Mouse (Mus musculus) left cerebral cortex, postnatal 14 days (tissue): ENCODE data around the gene Clcn7. TPM values are rescaled to one million over a fixed set of nuclear protein-coding genes. Genes with fewer than 3 reads are reported as not detected.
A peak's percentile ranks its signal among the peaks of the same experiment; 100 is the strongest.
"Not testable (repeated sequence)": the region's sequence is repeated elsewhere in the genome, so short reads cannot be mapped to it uniquely, and the experiment has no call there.

ENCODE experiments used
- DNase-seq, 2 experiments: peaks; one replicate each; pipeline ENCODE4 v3.0.0; 2021 to 2022; ENCODE audit warnings: low spot score in 2 of 2, mixed read lengths in 1 of 2
- intact Hi-C: fragments of 180-260 bp; cut with DNase I; formaldehyde crosslinking; loops from one replicate; pipeline ENCODE4 v1.15.1; 2025
- total RNA-seq, 2 experiments: library from RNA; stranded (reverse); gene quantifications; 2 replicates each; pipeline ENCODE4 v1.2.3; 2021

Gene Clcn7
- total RNA-seq, 2 experiments from 2014 or later = 49.7 to 52.2 TPM

DNA sequence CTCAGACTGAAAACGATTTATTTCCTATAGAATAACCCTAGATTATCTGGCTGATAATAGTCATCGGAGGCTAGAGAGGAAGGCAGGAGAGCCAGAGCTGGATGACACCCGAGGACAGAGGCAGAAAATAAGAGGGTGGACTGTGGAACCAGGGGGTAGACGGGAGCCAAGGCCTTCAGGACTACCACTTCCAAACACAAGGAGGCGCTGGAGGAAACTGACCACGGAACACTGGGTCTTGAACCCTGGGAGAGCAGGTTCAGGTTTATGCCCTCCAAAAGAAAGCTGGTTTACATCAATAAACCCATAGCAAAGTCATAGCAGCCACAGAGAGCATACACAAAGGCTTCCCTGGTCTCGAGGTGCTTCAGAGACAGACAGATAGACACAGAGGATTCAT is 9.2 kb upstream of the Clcn7 start:
- intact Hi-C loops = no loop called here
- no peak for DNase-seq

DNA sequence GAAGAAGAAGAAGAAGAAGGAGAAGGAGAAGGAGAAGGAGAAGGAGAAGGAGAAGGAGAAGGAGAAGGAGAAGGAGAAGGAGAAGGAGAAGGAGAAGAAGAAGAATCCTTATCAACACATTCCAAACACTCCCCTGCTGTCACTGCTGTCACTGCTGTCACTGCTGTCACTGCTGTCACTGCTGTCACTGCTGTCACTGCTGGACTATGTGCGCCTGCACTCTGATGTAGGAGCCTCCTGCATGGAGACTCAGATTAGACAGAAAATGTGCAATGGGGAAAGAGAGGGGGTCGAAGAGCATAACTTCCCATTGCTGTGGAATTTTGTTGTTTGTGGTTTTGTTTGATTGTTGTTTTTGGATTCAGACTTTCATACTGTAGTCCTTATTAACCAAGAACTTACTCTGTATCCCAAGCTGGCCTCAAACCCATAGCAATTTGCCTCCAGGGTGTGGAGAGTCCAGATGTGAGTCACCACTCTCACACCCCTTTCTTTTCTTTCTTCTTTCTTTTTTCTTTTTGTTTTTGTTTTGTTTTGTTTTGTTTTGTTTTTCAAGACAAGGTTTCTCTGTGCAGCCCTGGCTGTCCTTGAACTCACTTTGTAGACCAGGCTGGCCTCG is 7.6 kb upstream of the Clcn7 start:
- DNase-seq, intact Hi-C loops: not testable (repeated sequence)

DNA sequence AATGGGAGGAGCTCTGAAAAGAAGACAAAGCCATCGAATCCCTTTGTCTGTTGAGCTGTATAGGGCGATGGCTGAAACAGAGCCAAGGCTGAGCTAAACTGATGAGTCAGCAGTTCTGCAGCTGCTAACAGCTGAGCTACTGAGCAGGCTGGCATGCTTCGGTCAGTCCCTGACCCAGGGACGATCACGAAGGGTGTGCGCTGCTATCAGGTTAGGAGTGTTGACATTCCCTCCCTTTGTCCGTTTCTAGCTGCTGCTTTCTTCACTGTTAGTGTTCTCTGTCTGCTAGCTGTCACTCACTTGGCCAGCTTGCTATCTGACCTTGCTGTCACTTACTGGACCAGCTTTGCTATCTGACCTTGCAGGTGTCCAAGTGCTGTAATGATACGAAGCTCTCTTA is 6.1 kb upstream of the Clcn7 start:
- intact Hi-C loops = no loop called here
- DNase-seq = no peak

DNA sequence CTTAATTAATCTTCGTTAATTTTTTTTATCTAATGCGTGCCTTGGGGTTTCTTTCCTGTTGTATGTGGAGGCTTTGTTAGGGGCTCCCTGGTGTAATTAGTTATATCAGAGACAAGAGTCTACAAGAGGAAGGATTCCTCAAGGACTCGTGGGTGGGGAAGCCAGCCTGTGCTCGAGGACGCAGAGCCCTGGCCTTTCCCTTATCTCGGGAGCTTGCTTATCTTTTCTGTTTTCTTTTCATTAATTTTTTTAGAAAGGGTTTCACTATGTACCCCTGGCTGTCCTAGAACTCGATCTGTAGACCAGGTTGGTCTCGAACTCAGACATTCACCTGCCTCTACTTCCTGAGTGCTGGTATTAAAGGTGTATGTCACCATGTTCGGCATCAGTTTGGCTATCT is 5.5 kb upstream of the Clcn7 start:
- intact Hi-C loops = no loop called here
- no peak for DNase-seq

DNA sequence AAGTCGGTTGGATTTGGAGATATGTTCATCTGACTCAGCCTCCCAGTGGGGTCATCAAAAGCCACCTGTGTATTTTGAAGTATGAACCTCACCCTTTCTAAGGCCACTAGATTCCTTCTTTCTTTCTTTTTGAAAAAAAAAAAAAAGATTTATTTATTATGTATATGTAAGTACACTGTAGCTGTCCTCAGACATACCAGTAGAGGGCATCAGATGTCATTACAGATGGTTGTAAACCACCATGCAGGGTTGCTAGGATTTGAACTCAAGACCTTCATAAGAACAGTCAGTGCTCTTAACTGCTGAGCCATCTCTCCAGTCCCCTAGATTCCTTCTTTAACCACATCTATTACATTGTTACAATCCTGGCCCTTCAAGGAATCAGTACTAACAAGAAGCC is 3.1 kb upstream of the Clcn7 start:
- DNase-seq = no peak
- intact Hi-C loops = no loop called here

DNA sequence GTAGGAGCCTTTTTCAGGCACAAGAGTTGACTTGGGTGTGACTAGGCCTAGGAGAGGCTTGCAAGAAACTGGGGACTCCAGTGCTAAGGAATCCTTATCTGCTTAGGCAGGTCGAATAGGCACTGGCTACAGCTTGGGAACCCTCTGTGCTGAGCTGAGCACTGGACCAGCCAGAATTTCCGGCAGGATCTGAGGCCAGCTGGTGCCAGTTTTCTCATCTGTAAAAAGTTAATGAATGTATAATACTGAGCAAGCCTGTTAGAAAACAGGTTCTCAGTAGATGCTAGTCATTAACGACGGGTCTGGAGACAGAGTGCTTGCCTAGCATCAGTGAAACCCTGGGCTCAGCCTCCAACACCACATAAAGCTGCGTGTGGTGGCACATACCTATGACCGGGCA is 2.4 kb downstream of the Clcn7 start:
- intact Hi-C loops = no loop called here
- no peak for DNase-seq

DNA sequence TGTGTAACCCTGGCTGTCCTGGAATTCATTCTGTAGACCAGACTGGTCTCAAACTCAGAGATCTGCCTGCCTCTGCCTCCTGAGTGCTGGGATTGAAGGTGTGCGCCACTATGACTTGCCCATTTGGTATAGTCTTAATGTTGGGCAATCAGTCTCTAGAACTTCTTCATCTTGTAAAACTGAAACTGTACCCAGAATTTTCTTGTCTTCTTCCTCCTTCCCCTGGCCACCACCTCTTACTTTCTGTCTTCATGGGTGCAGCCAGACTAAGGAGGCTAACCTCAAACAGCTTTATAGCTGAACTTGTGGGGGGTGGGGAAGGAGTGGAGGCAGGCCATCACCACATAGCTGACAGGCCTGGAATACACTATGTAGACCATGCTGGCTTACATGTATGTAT is 5.6 kb downstream of the Clcn7 start:
- DNase-seq = no peak
- intact Hi-C loops = no loop called here

DNA sequence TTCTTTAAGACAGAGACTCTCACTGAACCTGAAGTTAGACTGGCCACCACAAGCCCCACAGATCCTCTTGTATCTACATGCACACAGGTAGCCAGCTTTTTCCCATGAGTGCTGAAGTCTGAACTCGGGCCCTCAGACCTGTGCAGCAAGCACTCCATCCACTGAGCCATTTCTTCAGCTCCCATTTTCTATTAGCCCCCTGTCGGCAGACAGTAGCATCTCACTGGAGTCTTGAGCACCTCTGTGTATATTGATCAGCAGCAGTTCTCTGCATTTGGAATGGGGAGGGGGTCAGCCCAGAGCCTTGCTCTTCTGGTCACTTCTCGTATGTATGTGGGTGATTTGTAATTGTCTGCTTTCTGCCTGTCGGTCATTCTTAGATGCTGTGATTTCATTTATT is 6.8 kb downstream of the Clcn7 start:
- DNase-seq = no peak
- intact Hi-C loops = no loop called here

DNA sequence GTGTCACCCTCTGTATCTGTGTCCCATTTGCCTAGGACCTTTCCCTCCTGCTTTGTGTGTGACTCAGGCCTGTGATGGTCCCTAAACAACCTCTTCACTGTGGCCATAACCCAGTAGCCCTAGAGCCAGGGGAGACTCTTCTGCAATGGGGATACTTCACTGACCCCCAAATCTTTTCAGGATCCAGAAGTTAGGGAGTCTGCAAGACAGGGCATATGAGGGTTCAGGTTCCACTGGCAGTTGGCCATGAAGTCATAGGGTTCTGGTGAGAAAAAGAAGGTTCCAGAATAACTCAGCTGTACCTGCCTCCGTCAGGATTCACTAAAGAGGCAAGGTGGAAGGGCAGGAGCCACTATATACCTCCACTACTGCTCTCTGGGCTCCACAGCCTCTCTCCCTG is 29.0 kb downstream of the Clcn7 start, which contains the start of gene Ccdc154:
TSS of gene Ccdc154 (plus strand) at position 301 of the 400 bp plus-strand sequence.
- intact Hi-C loops = no loop called here

DNA sequence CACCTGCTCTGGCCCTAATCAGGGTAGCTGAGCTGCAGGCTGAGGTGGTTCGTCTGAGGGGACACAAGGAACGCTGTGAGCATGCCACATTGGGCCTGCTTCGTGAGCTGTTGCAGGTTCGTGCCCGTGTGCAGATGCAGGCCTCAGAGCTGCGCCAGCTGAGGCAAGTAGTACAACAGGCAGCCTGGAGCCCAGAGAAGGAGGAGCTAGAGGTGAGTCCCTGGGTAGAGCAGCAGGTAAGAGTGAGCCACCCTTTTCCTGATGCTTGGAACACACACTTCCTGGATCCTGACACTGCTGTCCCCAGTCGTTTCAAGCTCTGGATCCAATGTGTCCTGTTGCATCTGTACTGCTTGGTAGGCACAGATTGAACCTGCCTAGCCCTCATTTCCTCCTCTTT is 30.2 kb downstream of the Clcn7 start:
- no peak for DNase-seq
- intact Hi-C loops = no loop called here

More for the DNA sequence above, 29.0 kb downstream of the Clcn7 start, which contains the start of gene Ccdc154:
- no peak for DNase-seq

DNA sequence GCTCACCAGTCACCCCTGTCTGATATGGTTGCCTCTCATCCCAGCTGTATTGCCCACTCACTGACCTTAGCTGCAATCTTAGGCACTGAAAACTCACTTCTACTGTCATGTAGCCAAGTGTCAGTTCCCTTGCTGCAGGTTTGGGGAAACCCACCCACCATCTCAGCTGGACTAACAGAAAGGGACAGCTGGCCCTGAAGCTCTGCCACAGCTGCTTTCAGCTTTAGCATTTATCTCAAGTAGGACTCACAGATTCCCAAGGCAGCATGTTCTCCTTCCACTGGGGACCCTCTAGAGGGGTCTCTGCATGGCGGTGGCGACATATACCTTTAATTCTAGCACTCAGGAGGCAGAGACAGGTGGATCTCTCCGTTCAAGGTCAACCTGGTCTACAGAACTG is 31.6 kb downstream of the Clcn7 start:
- DNase-seq = no peak
- intact Hi-C loops = no loop called here

DNA sequence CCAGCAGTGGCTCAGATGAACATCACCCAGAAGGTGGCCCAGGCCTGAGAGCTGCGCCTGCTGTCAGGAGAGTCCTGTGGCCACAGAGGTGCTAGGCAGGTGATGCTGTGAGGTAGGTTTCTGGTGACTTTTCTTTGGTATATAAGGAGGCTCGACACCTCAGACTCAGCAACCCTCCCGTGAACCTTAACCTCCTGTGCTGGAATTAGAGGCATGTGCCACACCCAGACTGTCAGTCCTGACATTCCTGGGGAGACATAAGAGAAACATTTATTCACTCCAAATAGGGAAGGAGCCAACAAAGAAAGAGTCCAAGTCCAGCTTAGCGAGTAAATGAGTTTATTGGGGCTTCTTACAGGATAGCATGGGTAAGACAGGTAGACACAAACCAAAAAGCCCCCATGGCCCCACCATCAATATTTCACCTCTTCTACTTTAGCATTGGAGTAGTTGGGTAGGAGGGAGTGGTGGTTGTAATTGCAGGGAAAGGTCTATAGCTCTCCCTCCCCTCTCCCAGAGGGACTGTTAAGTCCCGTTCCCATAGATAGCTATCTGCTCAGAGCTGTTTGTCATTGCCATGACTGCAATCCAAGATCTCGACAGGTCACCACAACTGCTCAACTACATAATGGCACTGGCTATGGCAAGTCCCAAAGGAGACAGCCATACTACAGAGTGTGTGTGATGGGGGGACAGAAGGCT is 32.9 kb downstream of the Clcn7 start:
- intact Hi-C loops = no loop called here
- DNase-seq = no peak

DNA sequence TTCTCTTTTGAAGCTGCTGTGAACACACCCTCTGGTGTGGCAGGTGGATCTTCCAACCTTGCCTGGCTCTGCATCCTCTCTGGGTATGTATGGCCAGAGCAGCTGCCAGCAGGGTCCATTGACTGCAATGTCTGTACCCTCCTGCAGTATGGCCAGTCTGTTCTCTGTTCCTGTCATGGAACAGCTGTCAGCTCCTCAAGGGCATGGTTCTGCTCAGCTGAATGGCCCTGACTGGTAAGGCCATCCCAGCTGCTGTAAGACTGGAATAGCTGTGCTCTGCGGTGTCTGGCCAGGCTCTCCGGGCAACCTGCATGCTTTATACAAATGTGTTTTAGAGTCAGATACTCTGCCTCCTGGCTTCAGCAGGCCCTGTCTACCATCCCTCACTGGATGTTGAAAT is 36.5 kb downstream of the Clcn7 start:
- DNase-seq = no peak
- intact Hi-C loops = no loop called here

DNA sequence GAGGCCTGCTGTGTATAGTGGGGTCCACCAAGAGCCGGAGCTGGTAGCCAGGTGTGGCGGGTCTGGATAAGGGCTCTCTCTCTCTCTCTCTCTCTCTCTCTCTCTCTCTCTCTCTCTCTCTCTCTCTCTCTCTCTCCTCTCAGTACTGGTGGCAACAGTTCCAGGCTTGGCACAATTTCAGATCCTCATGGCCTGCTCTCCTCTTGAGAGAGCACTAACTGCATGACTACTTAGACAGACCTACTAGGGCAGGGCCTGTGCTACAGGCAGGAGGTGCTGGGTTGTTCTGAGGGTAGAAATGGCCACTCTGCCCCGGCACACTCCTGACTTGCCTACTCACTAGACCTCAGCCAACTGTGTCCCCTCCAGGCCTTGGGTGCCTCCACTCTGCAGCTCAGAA is 39.4 kb downstream of the Clcn7 start:
- intact Hi-C loops = no loop called here
- no peak for DNase-seq

DNA sequence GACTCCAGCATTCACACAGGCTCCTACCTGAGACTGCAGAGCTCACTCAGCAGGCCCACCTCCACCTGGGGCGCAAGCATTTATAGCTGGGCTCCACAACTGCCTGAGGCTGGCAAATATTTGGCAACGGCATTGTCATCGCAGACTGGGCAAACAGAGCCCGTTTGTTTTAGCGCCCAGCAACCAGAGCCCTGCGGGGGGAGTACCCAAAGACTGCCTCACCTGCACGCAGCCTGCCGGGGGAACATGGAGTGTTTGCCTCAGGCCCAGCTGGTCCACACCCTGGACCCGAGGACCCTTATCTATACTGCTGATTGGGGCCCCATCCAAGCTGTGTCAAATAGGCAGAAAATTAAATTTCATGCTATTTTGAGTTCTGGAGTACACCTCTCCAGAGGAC is 42.2 kb downstream of the Clcn7 start, which contains the start of gene Gm38655:
TSS of gene Gm38655 (minus strand) at position 61 of the 400 bp plus-strand sequence.
- no peak for DNase-seq
- intact Hi-C loops = no loop called here

DNA sequence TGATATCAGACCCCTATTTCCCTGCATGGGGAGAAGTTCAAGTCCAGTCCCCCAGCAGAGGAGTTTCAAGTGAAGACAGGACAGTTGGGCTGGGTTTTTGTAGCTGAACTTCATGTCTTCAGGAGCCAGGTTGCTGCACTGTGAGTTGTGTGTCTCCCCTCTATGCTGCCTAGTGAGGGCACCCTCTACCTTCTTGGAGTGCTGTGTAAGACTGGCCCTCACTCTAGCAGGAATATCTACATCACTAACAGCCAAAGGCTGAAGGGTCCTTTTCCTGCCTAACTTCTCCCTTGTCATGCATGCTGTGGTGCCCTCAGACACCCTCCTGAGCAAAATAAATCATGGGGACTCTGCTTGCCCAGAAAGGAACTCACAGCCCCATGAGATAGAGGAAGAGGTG is 50.0 kb downstream of the Clcn7 start:
- no peak for DNase-seq
- intact Hi-C loops = loop anchor here (5.0 kb wide), 1 partner anchor 66 kb away; the partner anchor contains the start of gene Telo2

DNA sequence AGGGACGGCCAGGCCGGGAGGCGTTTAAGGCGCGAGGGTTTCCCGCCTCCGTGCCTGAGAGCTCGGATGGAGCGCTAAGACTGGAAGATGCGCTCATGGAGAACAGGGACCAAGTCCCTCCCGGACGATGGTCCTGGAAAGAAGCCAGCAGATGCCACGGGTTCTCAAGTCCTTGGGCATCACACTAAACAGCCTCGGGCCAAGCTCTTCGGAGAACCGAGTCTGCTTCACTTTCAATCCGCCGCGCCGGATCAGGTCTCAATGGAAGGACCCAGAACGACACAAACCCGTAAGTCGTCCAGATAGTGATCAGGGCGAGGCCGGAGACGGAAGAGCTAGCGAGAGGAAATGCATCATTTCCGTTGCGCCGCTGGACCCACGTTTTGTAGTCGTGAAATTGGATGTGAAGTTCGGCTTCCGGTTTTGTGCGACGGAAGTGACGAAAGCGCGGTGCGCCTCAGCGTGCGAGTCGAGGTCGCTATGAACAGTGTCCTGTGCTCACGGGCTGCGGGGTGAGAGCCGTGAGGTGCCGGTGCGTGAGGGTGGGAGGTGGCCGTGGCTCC is 51.0 kb downstream of the Clcn7 start, which contains the start of gene BC003965:
TSS of gene BC003965 (plus strand) at position 426 of the 563 bp plus-strand sequence.
- intact Hi-C loops = loop anchor here (5.0 kb wide), 1 partner anchor 67 kb away; the partner anchor contains the start of gene Telo2
- peak; percentile 98 to 99 for DNase-seq

DNA sequence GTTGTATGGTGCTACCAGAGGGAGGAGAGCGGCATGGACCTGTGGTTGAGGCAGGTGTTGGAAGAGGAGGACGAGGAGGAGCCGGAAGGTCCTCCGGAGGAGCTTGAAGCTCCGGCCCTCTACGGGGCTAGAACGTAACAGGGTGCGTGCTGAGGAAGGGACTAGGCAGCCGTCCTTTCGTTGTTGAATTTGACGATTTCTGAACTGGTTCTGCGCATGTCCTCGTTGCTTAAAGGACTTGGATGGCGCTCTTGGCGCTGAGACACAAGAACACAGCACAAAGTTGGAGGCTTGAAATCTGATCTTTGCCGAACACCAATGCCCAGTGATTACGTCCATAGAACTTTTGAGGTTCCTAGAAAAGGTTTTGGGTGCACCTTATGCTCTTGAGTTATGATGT is 51.8 kb downstream of the Clcn7 start:
- DNase-seq = no peak
- intact Hi-C loops = loop anchor here (5.0 kb wide), 2 partner anchors 68 to 87 kb away; partner anchors contain the start of genes Telo2 and Ube2i

DNA sequence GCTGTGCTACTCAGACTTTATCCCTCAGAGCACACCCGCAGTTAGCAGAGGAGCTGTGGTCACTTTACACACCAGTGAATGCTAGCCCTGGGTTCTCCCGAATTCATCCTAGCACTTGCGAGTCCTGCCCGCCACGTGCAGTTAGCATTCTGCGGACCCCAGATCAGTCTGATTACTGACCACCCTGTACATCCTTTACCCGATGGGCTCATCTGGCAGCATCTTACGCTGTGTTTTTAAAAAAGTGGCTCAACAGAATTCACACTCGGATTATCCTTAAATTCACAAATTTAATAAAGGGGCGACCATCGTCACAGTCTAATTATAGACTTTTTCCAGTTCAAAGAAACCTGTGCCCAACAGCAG is 54.6 kb downstream of the Clcn7 start:
- intact Hi-C loops = loop anchor here (5.0 kb wide), 1 partner anchor 85 kb away; the partner anchor contains the start of gene Ube2i
- DNase-seq = no peak
